Mouse (Mus musculus): Measurements from ENCODE around the gene Ahcy.
"Not testable (repeated sequence)": the region's sequence is repeated elsewhere in the genome, so short reads cannot be mapped to it uniquely, and the experiment has no call there.

The Ahcy gene

GRCm38 (mm10) chr2:155074766-155075330 lies 551 bp upstream of the Ahcy start:
- DNase-seq (ENCODE audit: low spot score in 2 of 2), result peak; percentile 44 to 55

- no peak for DNase-seq (ENCODE audit: low spot score in 2 of 2)
Measured at GRCm38 (mm10) chr2:155073347-155073746, 950 bp downstream of the Ahcy start.

GRCm38 (mm10) chr2:155072353-155073145 lies 1.7 kb downstream of the Ahcy start:
- no peak for DNase-seq (ENCODE audit: low spot score in 2 of 2)

- DNase-seq (ENCODE audit: low spot score in 2 of 2), result no peak
Measured at GRCm38 (mm10) chr2:155071027-155071426, 3.3 kb downstream of the Ahcy start.

- no peak for DNase-seq (ENCODE audit: low spot score in 2 of 2)
Measured at GRCm38 (mm10) chr2:155057361-155057760, 16.9 kb downstream of the Ahcy start.

GRCm38 (mm10) chr2:155056076-155056578 lies 18.2 kb downstream of the Ahcy start:
- DNase-seq (ENCODE audit: low spot score in 2 of 2), result no peak

GRCm38 (mm10) chr2:155054672-155055071 lies 19.6 kb downstream of the Ahcy start:
- no peak for DNase-seq (ENCODE audit: low spot score in 2 of 2)

- not testable (repeated sequence) for DNase-seq (ENCODE audit: low spot score in 2 of 2)
Measured at GRCm38 (mm10) chr2:155053512-155053911, 20.8 kb downstream of the Ahcy start.

- DNase-seq (ENCODE audit: low spot score in 2 of 2), result peak in 1 of 2 experiments; percentile 9
Measured at GRCm38 (mm10) chr2:155052681-155053080, 21.6 kb downstream of the Ahcy start.

- DNase-seq (ENCODE audit: low spot score in 2 of 2), result no peak
Measured at GRCm38 (mm10) chr2:155051622-155052351, 22.5 kb downstream of the Ahcy start.

- peak; percentile 93 to 94 for DNase-seq (ENCODE audit: low spot score in 2 of 2)
Measured at GRCm38 (mm10) chr2:155050504-155051236, 23.6 kb downstream of the Ahcy start.

- DNase-seq (ENCODE audit: low spot score in 2 of 2), result peak; percentile 4 to 7
Measured at GRCm38 (mm10) chr2:155050108-155050503, 24.2 kb downstream of the Ahcy start.

- no peak for DNase-seq (ENCODE audit: low spot score in 2 of 2)
Measured at GRCm38 (mm10) chr2:155047452-155048178, 26.7 kb downstream of the Ahcy start.

GRCm38 (mm10) chr2:155046803-155047202 lies 27.5 kb downstream of the Ahcy start:
- no peak for DNase-seq (ENCODE audit: low spot score in 2 of 2)

- no peak for DNase-seq (ENCODE audit: low spot score in 2 of 2)
Measured at GRCm38 (mm10) chr2:155045075-155045474, 29.2 kb downstream of the Ahcy start.

- no peak for DNase-seq (ENCODE audit: low spot score in 2 of 2)
Measured at GRCm38 (mm10) chr2:155044542-155044941, 29.8 kb downstream of the Ahcy start.

- DNase-seq (ENCODE audit: low spot score in 2 of 2), result no peak
Measured at GRCm38 (mm10) chr2:155039956-155040355, 34.3 kb downstream of the Ahcy start.

GRCm38 (mm10) chr2:155032938-155033710 lies 41.2 kb downstream of the Ahcy start:
- DNase-seq (ENCODE audit: low spot score in 2 of 2), result no peak

GRCm38 (mm10) chr2:155030831-155031230 lies 43.5 kb downstream of the Ahcy start:
- no peak for DNase-seq (ENCODE audit: low spot score in 2 of 2)

GRCm38 (mm10) chr2:155020247-155020826 lies 54.0 kb downstream of the Ahcy start:
- DNase-seq (ENCODE audit: low spot score in 2 of 2), result not testable (repeated sequence)

Data from right cerebral cortex, adult 2 months (tissue).